Mouse (Mus musculus) liver, embryonic 14.5 days (tissue): ENCODE results near the gene Pik3cd.

Experiments used
- CTCF ChIP-seq: IDR thresholded peaks from 2 replicates; pipeline ENCODE4 v1.5.1; 2016; ENCODE audit warnings: antibody characterized with exemption, low read depth, control low read depth
- EP300 ChIP-seq: IDR thresholded peaks from 2 replicates; pipeline ENCODE4 v1.6.1; 2016; ENCODE audit warnings: antibody characterized with exemption, low read depth

- TF ChIP-seq CTCF (no peak), EP300 (no peak)
These were observed 22.6 kb upstream of the Pik3cd start for GRCm38 (mm10) chr4:149724916-149725470.
